Mouse (Mus musculus): ENCODE data around the gene Tmem63b. TPM values are rescaled to one million over a fixed set of nuclear protein-coding genes. Genes with fewer than 3 reads are reported as not detected.

The Tmem63b gene
- polyA plus RNA-seq, 1 experiment from 2014 or later = 88.2 TPM

DNA sequence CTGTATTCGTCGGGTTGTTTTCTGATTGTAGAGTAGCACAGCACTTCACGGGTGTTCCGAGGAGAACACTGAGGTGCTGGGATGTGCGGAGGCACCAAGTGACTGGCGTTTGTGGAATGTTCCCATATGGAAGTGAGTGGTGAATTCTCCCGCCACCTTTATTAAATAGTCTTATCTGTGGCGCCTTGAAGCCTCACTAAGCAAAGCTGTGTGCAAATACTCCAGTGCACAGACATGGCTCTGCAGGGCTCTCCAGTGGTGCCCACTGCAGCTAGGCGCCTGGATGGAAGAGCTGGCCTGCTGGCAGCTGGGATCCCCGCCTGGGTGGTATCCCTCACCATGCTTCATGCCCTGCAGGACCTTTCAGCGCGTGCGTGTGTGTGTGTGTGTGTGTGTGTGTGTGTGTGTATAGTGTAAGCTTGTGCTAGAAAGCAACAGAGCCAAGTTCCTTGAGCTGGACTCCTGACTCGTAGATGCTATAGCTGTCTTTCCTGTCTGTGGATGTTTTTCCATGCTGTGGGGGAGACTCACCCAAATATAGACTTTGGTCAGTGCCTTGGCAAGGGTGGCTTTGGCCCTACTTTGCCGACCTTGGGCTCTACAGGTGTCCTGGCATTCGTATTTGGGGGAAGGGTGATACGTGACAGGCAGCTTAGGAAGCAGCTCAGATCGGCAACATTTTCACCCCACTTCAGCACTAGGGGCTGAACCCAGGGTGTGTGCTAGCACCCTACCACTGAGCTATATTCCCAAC is 7.3 kb upstream of the Tmem63b start:
- H3K27ac ChIP-seq (ENCODE audit: low read length) = peak overlapping the region; percentile 86
- WGBS = 39% methylated on average over 18 of the region's 18 CpGs
- H3K9ac ChIP-seq (replicated peaks; ENCODE audit: low read depth) = 0 out of 2 replicates have a peak overlapping the region, but pooled peaks have one; percentile 1
- H3K9me3 ChIP-seq (ENCODE audit: low read length) = no peaks in the 10 kb centered on the region
- H3K27me3 ChIP-seq (replicated peaks; ENCODE audit: insufficient read depth, low read length) = no peaks in the 10 kb centered on the region
- ATAC-seq = peak; percentile 91
- DNase-seq (ENCODE audit: low spot score) = peak; percentile 91
- peak; percentile 89 for TF ChIP-seq EP300 (IDR thresholded peaks at IDR 0.05)
- no peak for TF ChIP-seq CTCF (IDR thresholded peaks at IDR 0.05)
- H3K4me3 ChIP-seq (ENCODE audit: low read depth, low read length) = no peak overlapping the region
- no peaks in the 10 kb centered on the region for H3K36me3 ChIP-seq (ENCODE audit: insufficient read depth, low read length)
- peaks cover 17% of the 10 kb centered on the region for H3K4me1 ChIP-seq (ENCODE audit: insufficient read depth, low read depth, low read length)
- peak overlapping the region; percentile 20 for H3K4me2 ChIP-seq (replicated peaks; ENCODE audit: low read depth, low read length)

DNA sequence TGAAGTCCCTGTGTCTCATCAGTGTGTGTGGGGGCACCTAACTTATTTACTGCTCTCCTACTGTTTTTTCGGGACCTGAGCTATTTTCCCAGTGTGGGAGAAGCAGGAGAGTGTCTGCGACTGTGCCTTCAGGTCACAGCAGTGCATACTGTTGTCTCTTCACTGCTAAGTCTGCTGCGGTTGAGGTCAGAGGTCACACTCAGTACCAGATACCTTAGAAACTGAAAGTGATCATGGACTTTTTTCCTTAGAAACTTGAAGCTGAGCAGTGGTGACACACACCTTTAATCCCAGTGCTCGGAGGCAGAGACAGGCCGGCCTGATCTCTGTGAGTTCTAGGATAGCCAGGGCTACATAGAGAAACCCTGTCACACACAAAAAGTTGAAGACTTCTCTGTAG is 5.5 kb upstream of the Tmem63b start:
- WGBS = 74% methylated on average over 5 of the region's 5 CpGs
- Histone ChIP-seq H3K4me2 (replicated peaks; ENCODE audit: low read depth, low read length) (no peak overlapping the region), H3K9ac (replicated peaks; ENCODE audit: low read depth) (no peak overlapping the region), H3K27ac (ENCODE audit: low read length) (peak overlapping the region; percentile 86), H3K9me3 (ENCODE audit: low read length) (no peaks in the 10 kb centered on the region), H3K36me3 (ENCODE audit: insufficient read depth, low read length) (no peaks in the 10 kb centered on the region), H3K4me1 (ENCODE audit: insufficient read depth, low read depth, low read length) (peaks cover 17% of the 10 kb centered on the region), H3K27me3 (replicated peaks; ENCODE audit: insufficient read depth, low read length) (no peaks in the 10 kb centered on the region), H3K4me3 (ENCODE audit: low read depth, low read length) (no peak overlapping the region)
- TF ChIP-seq CTCF (IDR thresholded peaks at IDR 0.05) (no peak), EP300 (IDR thresholded peaks at IDR 0.05) (no peak)
- no peak for ATAC-seq
- no peak for DNase-seq (ENCODE audit: low spot score)

- no peak for ATAC-seq
- WGBS = 74% methylated on average over 4 of the region's 4 CpGs
Observed at GRCm38 (mm10) chr17:45690044-45690443, 3.3 kb upstream of the Tmem63b start.

DNA sequence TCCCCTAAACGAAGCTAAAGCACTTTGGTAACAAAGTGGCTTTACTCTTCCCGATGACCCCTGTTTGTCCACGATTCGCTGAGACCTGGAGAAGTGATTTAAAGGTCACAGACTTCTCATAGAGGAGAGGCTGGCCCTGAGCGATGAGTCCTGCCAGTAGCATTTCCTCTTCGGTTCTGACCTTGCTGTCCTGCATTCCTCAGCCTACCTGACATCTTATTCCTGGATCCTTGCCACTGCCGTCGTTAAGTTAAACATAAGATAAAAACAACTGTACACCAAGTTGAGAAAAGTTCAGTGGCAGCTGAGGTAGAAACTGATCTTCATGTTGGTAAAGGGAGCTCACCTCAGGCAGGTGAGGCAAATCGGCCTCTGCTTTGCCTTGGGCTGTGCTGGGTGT is 2.4 kb upstream of the Tmem63b start:
- Histone ChIP-seq H3K4me2 (replicated peaks; ENCODE audit: low read depth, low read length) (no peak overlapping the region), H3K9ac (replicated peaks; ENCODE audit: low read depth) (no peak overlapping the region), H3K27me3 (replicated peaks; ENCODE audit: insufficient read depth, low read length) (no peaks in the 10 kb centered on the region), H3K4me1 (ENCODE audit: insufficient read depth, low read depth, low read length) (peaks cover 22% of the 10 kb centered on the region; the same call in 1 of the 2 replicates), H3K27ac (ENCODE audit: low read length) (peak overlapping the region; percentile 76), H3K9me3 (ENCODE audit: low read length) (no peaks in the 10 kb centered on the region), H3K36me3 (ENCODE audit: insufficient read depth, low read length) (no peaks in the 10 kb centered on the region), H3K4me3 (ENCODE audit: low read depth, low read length) (no peak overlapping the region)
- TF ChIP-seq CTCF (IDR thresholded peaks at IDR 0.05) (no peak), EP300 (IDR thresholded peaks at IDR 0.05) (peak; percentile 67; the same call in 1 of the 2 replicates)
- ATAC-seq (no peak), DNase-seq (ENCODE audit: low spot score) (peak; percentile 84)
- 42% methylated on average over 9 of the region's 9 CpGs for WGBS

More at GRCm38 (mm10) chr17:45690044-45690443, 3.3 kb upstream of the Tmem63b start:
- Histone ChIP-seq H3K4me1 (ENCODE audit: insufficient read depth, low read depth, low read length) (peaks cover 17% of the 10 kb centered on the region), H3K36me3 (ENCODE audit: insufficient read depth, low read length) (no peaks in the 10 kb centered on the region), H3K9ac (replicated peaks; ENCODE audit: low read depth) (no peak overlapping the region), H3K9me3 (ENCODE audit: low read length) (no peaks in the 10 kb centered on the region), H3K27ac (ENCODE audit: low read length) (0 out of 2 replicates have a peak overlapping the region, but pooled peaks have one; percentile 40), H3K27me3 (replicated peaks; ENCODE audit: insufficient read depth, low read length) (no peaks in the 10 kb centered on the region), H3K4me2 (replicated peaks; ENCODE audit: low read depth, low read length) (no peak overlapping the region), H3K4me3 (ENCODE audit: low read depth, low read length) (no peak overlapping the region)
- TF ChIP-seq CTCF (IDR thresholded peaks at IDR 0.05) (no peak), EP300 (IDR thresholded peaks at IDR 0.05) (no peak)
- DNase-seq (ENCODE audit: low spot score) = no peak

GRCm38 (mm10) chr17:45686093-45686619 is 549 bp downstream of the Tmem63b start, which contains the start of gene Mrpl14:
Gene Mrpl14, plus strand, starts transcription at chr17:45686322.
- ATAC-seq (peak; percentile 81), DNase-seq (ENCODE audit: low spot score) (peak; percentile 96)
- H3K4me1 ChIP-seq (ENCODE audit: insufficient read depth, low read depth, low read length) = peaks cover 9% of the 10 kb centered on the region; the same call in 1 of the 2 replicates
- peak within 1 kb of the TSS; percentile 96 for H3K4me2 ChIP-seq (replicated peaks; ENCODE audit: low read depth, low read length)
- TF ChIP-seq EP300 (IDR thresholded peaks at IDR 0.05) (no peak), CTCF (IDR thresholded peaks at IDR 0.05) (peak; percentile 29)
- no peaks in the 10 kb centered on the region for H3K9me3 ChIP-seq (ENCODE audit: low read length)
- peak within 1 kb of the TSS; percentile 88 for H3K27ac ChIP-seq (ENCODE audit: low read length)
- peak within 1 kb of the TSS; percentile 86 for H3K9ac ChIP-seq (replicated peaks; ENCODE audit: low read depth)
- no peaks in the 10 kb centered on the region for H3K27me3 ChIP-seq (replicated peaks; ENCODE audit: insufficient read depth, low read length)
- H3K4me3 ChIP-seq (ENCODE audit: low read depth, low read length) = peak within 1 kb of the TSS; percentile 92
- WGBS = under 1% methylated on average over 27 of the region's 50 CpGs
- no peaks in the 10 kb centered on the region for H3K36me3 ChIP-seq (ENCODE audit: insufficient read depth, low read length)

Data from lung, postnatal 0 days (tissue).